Mouse (Mus musculus) adipocyte (in vitro differentiated cells): ENCODE data around the gene Ndufb7.
"Not testable (repeated sequence)": the region's sequence is repeated elsewhere in the genome, so short reads cannot be mapped to it uniquely, and the experiment has no call there.

Source experiments
- DNase-seq: peaks from one replicate; pipeline ENCODE4 v3.0.0-alpha.2; 2016; ENCODE audit warnings: low spot score

The Ndufb7 gene

GRCm38 (mm10) chr8:83566469-83567395, at the start of gene Ndufb7:
TSS of gene Ndufb7 (plus strand) at chr8:83566671.
- DNase-seq = peak; percentile 93

- DNase-seq = peak; percentile 1
Observed at GRCm38 (mm10) chr8:83520432-83520831, 46.0 kb upstream of the Ndufb7 start.

- peak; percentile 2 for DNase-seq
Observed at GRCm38 (mm10) chr8:83520907-83521306, 45.6 kb upstream of the Ndufb7 start.

- no peak for DNase-seq
Observed at GRCm38 (mm10) chr8:83521310-83521709, 45.2 kb upstream of the Ndufb7 start.

- DNase-seq = no peak
Observed at GRCm38 (mm10) chr8:83534802-83535201, 31.7 kb upstream of the Ndufb7 start.

GRCm38 (mm10) chr8:83535736-83536135, 30.7 kb upstream of the Ndufb7 start, which contains the start of gene Olfr370:
TSS of gene Olfr370 (plus strand) at chr8:83535780.
- DNase-seq = no peak

- no peak for DNase-seq
Observed at GRCm38 (mm10) chr8:83562669-83563068, 3.8 kb upstream of the Ndufb7 start.

- no peak for DNase-seq
Observed at GRCm38 (mm10) chr8:83563246-83563645, 3.2 kb upstream of the Ndufb7 start.

GRCm38 (mm10) chr8:83565731-83566375, 618 bp upstream of the Ndufb7 start:
- no peak for DNase-seq

- no peak for DNase-seq
Observed at GRCm38 (mm10) chr8:83567668-83568067, 1.2 kb downstream of the Ndufb7 start.

- DNase-seq = no peak
Observed at GRCm38 (mm10) chr8:83568128-83568527, 1.7 kb downstream of the Ndufb7 start.

- DNase-seq = no peak
Observed at GRCm38 (mm10) chr8:83568755-83569154, 2.3 kb downstream of the Ndufb7 start.

- DNase-seq = no peak
Observed at GRCm38 (mm10) chr8:83569165-83569564, 2.7 kb downstream of the Ndufb7 start.

GRCm38 (mm10) chr8:83570272-83571000, 4.0 kb downstream of the Ndufb7 start:
- no peak for DNase-seq

- DNase-seq = not testable (repeated sequence)
Observed at GRCm38 (mm10) chr8:83571001-83571340, 4.5 kb downstream of the Ndufb7 start.

GRCm38 (mm10) chr8:83571791-83572190, 5.3 kb downstream of the Ndufb7 start:
- no peak for DNase-seq

GRCm38 (mm10) chr8:83572246-83572812, 5.9 kb downstream of the Ndufb7 start:
- DNase-seq = no peak

GRCm38 (mm10) chr8:83573140-83573875, 6.8 kb downstream of the Ndufb7 start:
- no peak for DNase-seq

- no peak for DNase-seq
Observed at GRCm38 (mm10) chr8:83574631-83575315, 8.3 kb downstream of the Ndufb7 start.

GRCm38 (mm10) chr8:83575561-83576515, 9.4 kb downstream of the Ndufb7 start:
- DNase-seq = no peak
